Mouse (Mus musculus) MEL (cell line): ENCODE results near the gene Thbs1. TPM values are rescaled to one million over a fixed set of nuclear protein-coding genes. Genes with fewer than 3 reads are reported as not detected.

Source experiments
- DNase-seq: peaks from one replicate; pipeline ENCODE4 v3.0.0; 2011; ENCODE audit warnings: low read depth, low spot score
- H3K27ac ChIP-seq: 2 replicates; pipeline ENCODE4 v1.5.1; 2012; ENCODE audit warnings: low read depth, mild to moderate bottlenecking, control low read depth, low read length, moderate library complexity; ENCODE audit not compliant: control insufficient read depth
- H3K27me3 ChIP-seq, 2 experiments: fragments of 150-350 bp in 1 of 2; sonication (generic) in 1 of 2; 2 replicates each; pipeline ENCODE4 v1.6.1; 2012; ENCODE audit warnings: low read length in 2 of 2, mild to moderate bottlenecking in 2 of 2, improper control_type of control experiment in 1 of 2, moderate library complexity in 1 of 2; ENCODE audit not compliant: insufficient read depth in 2 of 2, control insufficient read depth in 1 of 2
- H3K36me3 ChIP-seq, 2 experiments: 2 replicates each; pipeline ENCODE4 v1.6.1; 2012 to 2014; ENCODE audit warnings: low read length in 2 of 2, improper control_type of control experiment in 1 of 2, inconsistent platforms in 1 of 2, mild to moderate bottlenecking in 1 of 2; ENCODE audit not compliant: insufficient read depth in 2 of 2, control insufficient read depth in 1 of 2
- H3K4me1 ChIP-seq, 2 experiments: fragments of 150-350 bp in 1 of 2; sonication (generic) in 1 of 2; 2 replicates each; pipeline ENCODE4 v1.6.1; 2012; ENCODE audit warnings: low read length in 2 of 2, improper control_type of control experiment in 1 of 2, mild to moderate bottlenecking in 1 of 2; ENCODE audit not compliant: insufficient read depth in 2 of 2, control insufficient read depth in 1 of 2
- H3K4me3 ChIP-seq, 2 experiments: fragments of 150-350 bp in 1 of 2; sonication (generic) in 1 of 2; 2 replicates each; pipeline ENCODE4 v1.5.1; 2012; ENCODE audit warnings: low read depth in 2 of 2, low read length in 2 of 2, mild to moderate bottlenecking in 2 of 2, moderate library complexity in 2 of 2, control low read depth in 1 of 2, improper control_type of control experiment in 1 of 2; ENCODE audit not compliant: control insufficient read depth in 1 of 2, insufficient read depth in 1 of 2
- H3K79me2 ChIP-seq: 2 replicates; pipeline ENCODE4 v1.6.1; 2012; ENCODE audit warnings: mild to moderate bottlenecking, low read length, moderate library complexity; ENCODE audit not compliant: control insufficient read depth, poor library complexity, insufficient read depth
- H3K9ac ChIP-seq: 2 replicates; pipeline ENCODE4 v1.6.1; 2012; ENCODE audit warnings: low read depth, mild to moderate bottlenecking, control low read depth, low read length, moderate library complexity; ENCODE audit not compliant: control insufficient read depth, poor library complexity, severe bottlenecking
- H3K9me3 ChIP-seq: fragments of 150-350 bp; sonication (generic); replicated peaks from 2 replicates; pipeline ENCODE4 v1.6.1; 2012; ENCODE audit warnings: mild to moderate bottlenecking, low read length, improper control_type of control experiment, moderate library complexity; ENCODE audit not compliant: insufficient read depth
- CHD2 ChIP-seq: IDR thresholded peaks from 2 replicates; pipeline ENCODE4 v1.6.1; 2011; ENCODE audit warnings: low read length, improper control_type of control experiment
- CTCF ChIP-seq, 3 experiments: IDR thresholded peaks in 2 of 3; conservative IDR thresholded peaks in 1 of 3; 2 replicates each; pipeline ENCODE4 v1.5.1; 2011 to 2012; ENCODE audit warnings: low read length in 3 of 3, low read depth in 2 of 3, mild to moderate bottlenecking in 2 of 3, improper control_type of control experiment in 1 of 3, inconsistent platforms in 1 of 3, mixed read lengths in 1 of 3, moderate library complexity in 1 of 3; ENCODE audit not compliant: control insufficient read depth in 1 of 3, insufficient read depth in 1 of 3, poor library complexity in 1 of 3, severe bottlenecking in 1 of 3
- ETS1 ChIP-seq: IDR thresholded peaks from 2 replicates; pipeline ENCODE4 v1.6.1; 2012; ENCODE audit warnings: low read depth, mild to moderate bottlenecking, inconsistent platforms, low read length, improper control_type of control experiment, moderate library complexity
- GATA1 ChIP-seq: IDR thresholded peaks from 2 replicates; pipeline ENCODE4 v1.6.1; 2011; ENCODE audit warnings: low read depth, low read length, improper control_type of control experiment
- HCFC1 ChIP-seq: IDR thresholded peaks from 2 replicates; pipeline ENCODE4 v1.6.1; 2012; ENCODE audit warnings: low read depth, mild to moderate bottlenecking, inconsistent platforms, low read length, improper control_type of control experiment, moderate library complexity
- JUND ChIP-seq: IDR thresholded peaks from 2 replicates; pipeline ENCODE4 v1.6.1; 2011; ENCODE audit warnings: low read depth, mild to moderate bottlenecking, improper control_type of control experiment, low read length
- MAFK ChIP-seq: IDR thresholded peaks from 2 replicates; pipeline ENCODE4 v1.6.1; 2011; ENCODE audit warnings: low read depth, mild to moderate bottlenecking, low read length, improper control_type of control experiment, borderline replicate concordance
- MAZ ChIP-seq: IDR thresholded peaks from 2 replicates; pipeline ENCODE4 v1.6.1; 2012; ENCODE audit warnings: low read depth, mild to moderate bottlenecking, inconsistent platforms, low read length, improper control_type of control experiment
- MYB ChIP-seq: IDR thresholded peaks from 2 replicates; pipeline ENCODE4 v1.6.1; 2011; ENCODE audit warnings: mild to moderate bottlenecking, low read depth, low read length, improper control_type of control experiment
- NRF1 ChIP-seq: IDR thresholded peaks from 2 replicates; pipeline ENCODE4 v1.6.1; 2014; ENCODE audit warnings: low read depth, mild to moderate bottlenecking, inconsistent platforms, low read length, improper control_type of control experiment, moderate library complexity; ENCODE audit not compliant: poor library complexity, insufficient read depth, severe bottlenecking
- POLR2A ChIP-seq, 2 experiments: IDR thresholded peaks; 2 replicates each; pipeline ENCODE4 v1.6.1; 2011 to 2012; ENCODE audit warnings: low read length in 2 of 2, mild to moderate bottlenecking in 2 of 2, control low read depth in 1 of 2, improper control_type of control experiment in 1 of 2, low read depth in 1 of 2, moderate library complexity in 1 of 2; ENCODE audit not compliant: control insufficient read depth in 1 of 2, insufficient read depth in 1 of 2, poor library complexity in 1 of 2
- POLR2AphosphoS2 ChIP-seq: IDR thresholded peaks from 2 replicates; pipeline ENCODE4 v1.6.1; 2011; ENCODE audit warnings: low read length, improper control_type of control experiment
- POLR2AphosphoS5 ChIP-seq: IDR thresholded peaks from 2 replicates; pipeline ENCODE4 v1.6.1; 2012; ENCODE audit warnings: low read depth, borderline replicate concordance, mild to moderate bottlenecking, inconsistent platforms, low read length, moderate library complexity, mixed read lengths
- RAD21 ChIP-seq: IDR thresholded peaks from 2 replicates; pipeline ENCODE4 v1.6.1; 2011; ENCODE audit warnings: mild to moderate bottlenecking, low read depth, low read length, improper control_type of control experiment
- SIN3A ChIP-seq: IDR thresholded peaks from 2 replicates; pipeline ENCODE4 v1.6.1; 2012; ENCODE audit warnings: low read length, improper control_type of control experiment, inconsistent platforms
- TBP ChIP-seq: IDR thresholded peaks from 2 replicates; pipeline ENCODE4 v1.8.0; 2011; ENCODE audit warnings: low read depth, low read length, improper control_type of control experiment
- TCF12 ChIP-seq: IDR thresholded peaks from 2 replicates; pipeline ENCODE4 v1.6.1; 2014; ENCODE audit warnings: low read depth, mild to moderate bottlenecking, inconsistent platforms, low read length, improper control_type of control experiment, moderate library complexity
- UBTF ChIP-seq: IDR thresholded peaks from 2 replicates; pipeline ENCODE4 v1.6.1; 2012; ENCODE audit warnings: low read depth, mild to moderate bottlenecking, inconsistent platforms, low read length, improper control_type of control experiment, moderate library complexity, borderline replicate concordance; ENCODE audit not compliant: insufficient read depth
- USF2 ChIP-seq, 2 experiments: IDR thresholded peaks; 2 replicates each; pipeline ENCODE4 v1.6.1; 2011 to 2012; ENCODE audit warnings: improper control_type of control experiment in 2 of 2, low read length in 2 of 2, borderline replicate concordance in 1 of 2, inconsistent platforms in 1 of 2, low read depth in 1 of 2, mild to moderate bottlenecking in 1 of 2; ENCODE audit not compliant: insufficient read depth in 1 of 2
- ZC3H11A ChIP-seq: IDR thresholded peaks from 2 replicates; pipeline ENCODE4 v1.6.1; 2012; ENCODE audit warnings: low read depth, mild to moderate bottlenecking, inconsistent platforms, low read length, improper control_type of control experiment
- ZNF384 ChIP-seq: IDR thresholded peaks from 2 replicates; pipeline ENCODE4 v1.6.1; 2012; ENCODE audit warnings: low read depth, mild to moderate bottlenecking, inconsistent platforms, low read length, improper control_type of control experiment
- polyA plus RNA-seq, 2 experiments: library from polyadenylated mRNA; stranded (reverse) in 1 of 2; unstranded in 1 of 2; fragments of >175 nt in 1 of 2; fragments of >200 nt in 1 of 2; gene quantifications; 2 replicates each; pipeline versions ENCODE4 v1.2.1 to v1.2.4; 2012; ENCODE audit warnings: low replicate concordance in 2 of 2, low read depth in 1 of 2; ENCODE audit not compliant: insufficient read length in 2 of 2, insufficient read depth in 1 of 2, missing spikeins in 1 of 2
- total RNA-seq: library from RNA; depleted of rRNA; stranded (reverse); fragments of 300-350 nt; gene quantifications from 2 replicates; pipeline ENCODE4 v1.2.3, GENCODE M21; 2012

The Thbs1 gene
- total and polyA plus RNA-seq, 3 experiments = not detected

DNA sequence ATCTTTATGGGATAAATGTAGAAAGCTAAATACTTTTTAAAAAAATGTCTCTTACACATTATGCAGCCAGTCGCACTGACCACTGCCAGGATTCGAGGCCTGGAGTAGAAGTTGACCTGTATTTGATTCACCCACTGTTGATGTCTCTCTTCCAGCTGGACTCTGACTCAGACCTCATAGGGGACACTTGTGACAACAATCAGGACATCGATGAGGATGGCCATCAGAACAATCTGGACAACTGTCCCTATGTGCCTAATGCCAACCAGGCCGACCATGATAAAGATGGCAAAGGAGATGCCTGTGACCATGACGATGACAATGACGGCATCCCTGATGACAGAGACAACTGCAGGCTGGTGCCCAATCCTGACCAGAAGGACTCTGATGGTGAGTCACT lies 10.6 kb downstream of the Thbs1 start:
- H3K79me2 ChIP-seq = no peaks in the 10 kb centered on the region
- no peaks in the 10 kb centered on the region for H3K9me3 ChIP-seq
- TF ChIP-seq TBP (no peak), ZNF384 (no peak), POLR2A (IDR thresholded peaks at IDR 0.05; ENCODE audit: control insufficient read depth in 1 of 2, insufficient read depth in 1 of 2, low read depth in 1 of 2, low read length in 2 of 2, poor library complexity in 1 of 2) (no peak), JUND (no peak), MAZ (no peak), TCF12 (no peak), UBTF (no peak), SIN3A (no peak), RAD21 (no peak), MYB (no peak), NRF1 (no peak), USF2 (IDR thresholded peaks at IDR 0.05; ENCODE audit: borderline replicate concordance in 1 of 2, insufficient read depth in 1 of 2, low read depth in 1 of 2, low read length in 2 of 2) (no peak), GATA1 (no peak), ETS1 (no peak), POLR2AphosphoS2 (no peak), HCFC1 (no peak), CTCF (IDR thresholded peaks at IDR 0.05 in 2 of 3, conservative IDR thresholded peaks at IDR 0.05 in 1 of 3; ENCODE audit: control insufficient read depth in 1 of 3, insufficient read depth in 1 of 3, low read depth in 2 of 3, low read length in 3 of 3, poor library complexity in 1 of 3, severe bottlenecking in 1 of 3) (no peak), POLR2AphosphoS5 (no peak), MAFK (no peak), ZC3H11A (no peak)
- H3K4me3 ChIP-seq = no peak overlapping the region
- H3K27me3 ChIP-seq = no peaks in the 10 kb centered on the region
- H3K36me3 ChIP-seq = no peaks in the 10 kb centered on the region
- H3K4me1 ChIP-seq = no peaks in the 10 kb centered on the region
- H3K27ac ChIP-seq = no peak overlapping the region
- no peak overlapping the region for H3K9ac ChIP-seq
- DNase-seq = no peak

DNA sequence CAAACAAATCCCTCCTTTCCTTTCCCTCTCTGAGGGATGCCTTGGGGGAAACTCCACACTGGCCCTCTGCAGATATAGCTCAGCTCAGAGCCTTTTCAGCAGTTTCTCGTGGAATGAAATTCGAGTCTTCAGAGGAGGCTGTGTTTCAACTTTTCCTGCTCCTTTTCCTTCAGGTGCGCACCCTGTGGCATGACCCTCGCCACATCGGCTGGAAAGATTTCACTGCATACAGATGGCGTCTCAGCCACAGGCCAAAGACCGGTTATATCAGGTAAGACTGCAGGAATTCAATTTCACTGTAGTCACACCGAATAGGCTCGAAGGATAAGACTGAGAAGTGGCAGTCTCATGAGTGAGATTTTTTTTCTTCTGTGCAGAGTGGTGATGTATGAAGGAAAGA lies 12.1 kb downstream of the Thbs1 start:
- H3K9me3 ChIP-seq = no peaks in the 10 kb centered on the region
- H3K4me1 ChIP-seq = no peaks in the 10 kb centered on the region
- H3K79me2 ChIP-seq = no peaks in the 10 kb centered on the region
- H3K36me3 ChIP-seq = no peaks in the 10 kb centered on the region
- no peaks in the 10 kb centered on the region for H3K27me3 ChIP-seq
- no peak for DNase-seq
- no peak overlapping the region for H3K9ac ChIP-seq
- no peak overlapping the region for H3K4me3 ChIP-seq
- H3K27ac ChIP-seq = no peak overlapping the region
- TF ChIP-seq CHD2 (no peak), MAZ (no peak)
